Mouse (Mus musculus) erythroblast, embryonic 14.5 days (primary cell): ENCODE results near the gene Fam186b.

Source experiments
- GATA1 ChIP-seq: IDR thresholded peaks from 2 replicates; pipeline ENCODE4 v1.6.1; 2012; ENCODE audit warnings: low read length, inconsistent platforms, mixed read lengths
- TAL1 ChIP-seq: IDR thresholded peaks from 3 replicates; pipeline ENCODE4 v1.6.1; 2012; ENCODE audit warnings: low read length, inconsistent platforms, mixed read lengths

DNA sequence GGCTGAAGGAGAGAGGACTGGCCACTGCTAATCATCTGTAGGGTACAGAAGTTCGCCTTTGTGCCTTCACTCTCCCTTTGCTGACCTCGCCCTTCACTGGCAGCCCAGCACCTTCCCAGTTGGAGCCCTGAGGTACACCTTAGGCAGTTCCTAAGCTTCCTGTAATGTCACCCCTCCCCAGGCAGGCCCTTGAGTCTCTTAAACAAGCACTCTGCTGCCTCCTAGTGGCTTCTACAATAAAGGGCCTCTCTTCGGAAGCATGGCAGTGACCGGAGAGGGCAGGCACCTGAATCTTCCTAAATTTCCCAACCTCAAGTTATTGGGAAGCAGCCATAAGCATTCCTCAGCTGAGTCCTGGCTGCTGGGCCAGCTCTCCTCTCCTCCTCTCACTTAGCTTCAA, 30.0 kb downstream of the Fam186b start:
- no peak for TF ChIP-seq GATA1
- TF ChIP-seq TAL1 = no peak
